18 mouse cellular contexts compared by ENCODE assay signal in genomic region chr12:85184118-85184517, GRCm38 (mm10). TPM values are rescaled to one million over a fixed set of nuclear protein-coding genes. Genes with fewer than 3 reads are reported as not detected.
"Had no signal": no experiment of that assay in that cellular context is flagged by ENCODE, and none has a peak within 500 bp of the region (broad histone marks: within the 10 kb centered on the region; RNA-seq: fewer than 3 reads in every experiment).

No protein-coding gene starts in this region.

- H3K4me2 ChIP-seq: intestine, embryonic 15.5 days; liver, embryonic 13.5 days; lung, embryonic 15.5 days; midbrain, embryonic 13.5 days; neural tube, embryonic 13.5 days had no signal

- ATAC-seq: intestine, embryonic 15.5 days; midbrain, embryonic 13.5 days; midbrain, embryonic 16.5 days had no signal

- H3K36me3 ChIP-seq: intestine, embryonic 15.5 days; liver, embryonic 13.5 days; lung, embryonic 15.5 days; midbrain, embryonic 13.5 days; neural tube, embryonic 13.5 days had no signal

- H3K27me3 ChIP-seq: intestine, embryonic 15.5 days; lung, embryonic 15.5 days had no signal

- H3K9me3 ChIP-seq: intestine, embryonic 15.5 days; liver, embryonic 13.5 days; lung, embryonic 15.5 days; midbrain, embryonic 13.5 days; neural tube, embryonic 13.5 days had no signal

- H3K4me3 ChIP-seq: intestine, embryonic 15.5 days; left cerebral cortex, adult 2 months; liver, embryonic 13.5 days; lung, embryonic 15.5 days; midbrain, embryonic 13.5 days; myocyte; neural tube, embryonic 13.5 days had no signal

- H3K27ac ChIP-seq: intestine, embryonic 15.5 days; kidney, postnatal 0 days; left cerebral cortex, adult 2 months; liver, embryonic 13.5 days; lung, embryonic 15.5 days; midbrain, embryonic 13.5 days; neural tube, embryonic 13.5 days had no signal

- H3K4me1 ChIP-seq: liver, embryonic 13.5 days had no signal

- H3K9ac ChIP-seq: intestine, embryonic 15.5 days; liver, embryonic 13.5 days; lung, embryonic 15.5 days; midbrain, embryonic 13.5 days; neural tube, embryonic 13.5 days had no signal

- DNase-seq: kidney, adult 11 months; layer of hippocampus, postnatal 36 days; liver, embryonic 13.5 days; thymus, adult 2 months; thymus, postnatal 25 days had no signal

RNA-seq across cellular contexts. Expression of gene Pgf, which starts 6.5 kb away (rescaled TPM):
- total RNA-seq: liver, adult 2 months; megakaryocyte progenitor cell, adult 5-6 weeks; megakaryocyte-erythroid progenitor cell, adult 5-6 weeks; monocyte, adult 5-6 weeks; neutrophil, adult 5-6 weeks had no signal
- polyA plus RNA-seq: liver, adult 2 months had no signal

RNA-seq across cellular contexts. Expression of gene Rps6kl1, which starts 33.1 kb away (rescaled TPM):
- total RNA-seq: megakaryocyte progenitor cell, adult 5-6 weeks; megakaryocyte-erythroid progenitor cell, adult 5-6 weeks; neutrophil, adult 5-6 weeks had no signal
